Mouse (Mus musculus) 3T3-L1 (cell line): ENCODE results near the gene Cd163.
A peak's percentile ranks its signal among the peaks of the same experiment; 100 is the strongest.

ENCODE experiments used
- DNase-seq: peaks from one replicate; pipeline ENCODE4 v3.0.0-alpha.2; 2015; ENCODE audit warnings: low read depth, low spot score

Cd163 gene

GRCm38 (mm10) chr6:124360549-124360948 is 56.1 kb downstream of the Cd163 start:
- DNase-seq: no peak

GRCm38 (mm10) chr6:124364328-124364727 is 59.9 kb downstream of the Cd163 start:
- DNase-seq: peak; percentile 29

- no peak for DNase-seq
Observed at GRCm38 (mm10) chr6:124373584-124374206, 69.2 kb downstream of the Cd163 start.

GRCm38 (mm10) chr6:124374683-124375082 is 70.2 kb downstream of the Cd163 start:
- DNase-seq: no peak

- DNase-seq: no peak
Observed at GRCm38 (mm10) chr6:124375435-124375884, 71.0 kb downstream of the Cd163 start.

- DNase-seq: no peak
Observed at GRCm38 (mm10) chr6:124376311-124376710, 71.9 kb downstream of the Cd163 start.

GRCm38 (mm10) chr6:124377494-124378255 is 73.2 kb downstream of the Cd163 start:
- DNase-seq: no peak

- peak; percentile 84 for DNase-seq
Observed at GRCm38 (mm10) chr6:124379331-124379730, 74.9 kb downstream of the Cd163 start.
